Mouse (Mus musculus) G1E (cell line): ENCODE measurements around the gene Ncoa4.
"Not testable (repeated sequence)": the region's sequence is repeated elsewhere in the genome, so short reads cannot be mapped to it uniquely, and the experiment has no call there.

Experiments used
- CTCF ChIP-seq: IDR thresholded peaks from 2 replicates; pipeline ENCODE4 v1.5.1; 2012; ENCODE audit warnings: low read depth, low read length, inconsistent platforms, mixed read lengths
- POLR2AphosphoS5 ChIP-seq: IDR thresholded peaks from 2 replicates; pipeline ENCODE4 v1.6.1; 2012; ENCODE audit warnings: low read depth, low read length, inconsistent platforms; ENCODE audit not compliant: insufficient replicate concordance

- not testable (repeated sequence) for TF ChIP-seq CTCF, POLR2AphosphoS5
Measured at GRCm38 (mm10) chr14:32125256-32125655, 34.4 kb upstream of the Ncoa4 start.
